Mouse (Mus musculus): Measurements from ENCODE around the gene Dip2b.

DNA sequence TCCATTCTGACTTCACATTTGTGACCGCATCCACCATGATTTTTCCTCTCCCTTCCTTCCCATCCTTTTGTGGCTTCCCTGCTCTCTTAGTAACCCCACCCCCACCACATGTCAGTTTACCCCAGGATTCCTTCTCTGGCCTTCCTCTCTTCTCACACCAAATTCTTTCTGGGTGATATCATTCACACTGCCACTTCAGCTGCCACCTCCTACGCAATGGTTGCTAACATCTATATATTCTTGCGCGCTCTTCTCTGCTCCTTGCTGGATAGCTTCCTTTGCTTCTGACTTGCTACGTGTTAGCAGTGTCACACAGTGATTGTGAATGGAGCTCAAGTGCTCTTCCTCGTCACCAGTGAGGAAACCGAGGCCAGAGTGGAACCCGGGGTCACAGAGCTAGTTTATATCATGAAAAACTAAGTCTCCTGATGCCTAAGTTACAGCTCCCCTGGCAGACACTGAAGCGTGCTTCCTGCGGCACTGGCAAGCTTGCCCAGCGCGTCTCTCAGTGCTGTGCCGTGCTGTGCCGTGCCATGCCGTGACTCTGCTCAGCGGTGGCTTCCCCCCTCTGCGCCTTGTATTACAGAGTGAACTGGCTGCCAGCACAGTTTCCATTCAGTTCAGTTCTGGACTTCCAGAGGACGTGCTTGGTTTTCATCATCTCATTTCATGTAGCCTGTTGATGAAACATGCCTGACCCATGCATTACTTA lies 69.8 kb downstream of the Dip2b start:
- TF ChIP-seq CTCF (IDR thresholded peaks at IDR 0.05; ENCODE audit: control insufficient read depth, insufficient read depth, insufficient read length) (no peak), USF1 (IDR thresholded peaks at IDR 0.05; ENCODE audit: low read depth) (no peak), MAX (IDR thresholded peaks at IDR 0.05) (peak; percentile 65), MYOD1 (IDR thresholded peaks at IDR 0.05; ENCODE audit: control insufficient read depth, insufficient read length, low read depth) (peak; percentile 69)
